Mouse (Mus musculus) neutrophil, adult 5-6 weeks (primary cell): Measurements from ENCODE around the gene St5. TPM values are rescaled to one million over a fixed set of nuclear protein-coding genes. Genes with fewer than 3 reads are reported as not detected.

ENCODE experiments used
- ATAC-seq: fragments of 151-379, 151-347 bp; 2 replicates; pipeline ENCODE4 v1.8.0; 2017; ENCODE audit warnings: mild to moderate bottlenecking, moderate TSS enrichment; ENCODE audit not compliant: insufficient number of reproducible peaks, poor library complexity, low FRiP score, severe bottlenecking; ENCODE audit errors: extremely low read depth
- total RNA-seq: library from RNA; stranded (forward); fragments of 200-1000 nt; gene quantifications from 2 replicates; pipeline ENCODE4 v1.2.3, GENCODE M21; 2017

The St5 gene
- total RNA-seq, 1 experiment from 2014 or later: not detected

DNA sequence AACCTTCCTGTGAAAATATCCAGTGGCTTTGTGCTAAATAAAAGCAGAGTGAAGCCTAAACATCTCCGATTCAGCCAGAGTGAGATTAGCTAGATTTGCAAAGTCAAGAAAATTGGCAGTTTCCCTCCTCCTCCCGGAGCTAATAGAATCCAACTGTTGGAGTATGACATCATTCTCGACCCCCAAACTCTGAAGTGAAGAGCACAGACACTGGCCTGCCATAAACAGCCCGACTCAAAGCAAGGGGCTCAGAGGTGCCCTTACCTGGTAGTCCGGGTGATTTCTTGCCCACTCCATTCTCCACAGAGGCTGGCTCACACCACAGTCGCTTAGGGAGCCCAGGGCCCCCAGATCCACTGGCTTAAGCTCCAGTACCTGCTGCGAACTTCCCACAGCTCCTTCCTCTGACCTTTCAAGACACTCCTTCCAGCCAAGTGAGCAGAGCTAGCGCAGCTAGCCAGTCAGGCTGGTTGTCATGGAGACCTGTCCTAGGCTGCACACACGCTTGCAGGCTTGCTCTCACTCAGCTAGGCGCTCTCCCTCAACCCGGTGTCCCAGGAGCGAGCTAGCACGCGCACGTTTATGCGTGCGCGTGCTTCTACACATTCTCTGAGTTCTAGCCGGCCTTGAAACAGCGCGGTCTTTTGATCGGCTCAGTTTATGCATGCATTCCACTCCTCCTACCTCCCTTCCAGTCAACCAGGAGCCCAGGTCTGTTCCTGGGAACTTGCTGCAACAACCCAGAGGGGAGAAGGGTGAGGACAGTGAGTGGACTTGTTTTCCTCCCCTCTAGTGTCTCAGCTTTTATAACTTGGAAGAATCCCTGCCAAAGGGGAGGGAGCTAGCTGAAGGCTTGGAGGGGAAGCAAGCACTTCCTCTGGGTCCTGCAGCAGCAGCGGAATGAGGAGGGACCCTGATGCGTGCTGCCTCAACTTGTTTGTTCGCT is 87.1 kb downstream of the St5 start:
- ATAC-seq: no peak

DNA sequence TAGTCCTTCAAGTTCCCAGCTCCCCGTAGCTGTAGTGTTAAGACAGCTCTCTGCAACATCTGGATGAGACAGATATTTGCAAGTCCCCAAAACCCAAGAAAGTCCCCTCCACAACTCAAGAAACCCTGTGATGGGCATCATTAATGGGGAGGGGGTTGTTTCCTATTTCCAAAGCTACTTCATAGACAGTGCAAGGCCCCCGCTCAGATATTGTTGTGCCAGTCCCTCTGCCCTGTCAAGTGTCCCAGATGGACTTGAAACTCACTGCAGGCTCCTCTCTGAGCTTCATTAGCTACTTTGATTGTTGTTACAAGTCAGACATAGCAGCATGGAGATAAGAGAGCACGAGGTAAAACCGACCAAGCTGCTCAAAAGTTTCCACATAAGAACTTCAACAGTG is 87.8 kb downstream of the St5 start:
- no peak for ATAC-seq

- ATAC-seq: no peak
These were observed 88.5 kb downstream of the St5 start for GRCm38 (mm10) chr7:109614939-109615338.

DNA sequence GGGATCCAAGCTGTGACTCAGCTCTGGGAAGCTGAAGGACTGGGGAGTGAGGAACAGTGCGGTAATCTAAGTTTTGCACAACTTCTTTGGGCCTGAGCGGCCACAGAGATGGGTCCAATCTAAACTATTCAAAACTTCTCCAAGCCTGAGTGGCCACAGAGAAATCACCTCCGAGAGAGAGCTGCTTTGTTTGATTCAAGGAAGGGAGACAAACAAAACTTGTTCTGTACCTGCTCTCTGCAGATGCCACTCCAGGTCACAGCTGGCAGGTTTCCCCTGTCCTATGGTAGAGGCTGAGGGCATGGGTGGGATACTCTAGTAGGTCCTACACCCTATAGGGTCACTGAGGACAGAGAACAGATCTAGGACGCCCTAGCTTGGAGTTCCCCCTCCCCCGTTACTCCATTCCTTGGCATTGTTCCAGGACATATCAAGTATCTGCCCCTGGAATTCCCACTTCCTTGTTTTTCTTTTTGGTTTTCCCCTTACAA is 89.8 kb downstream of the St5 start:
- ATAC-seq: no peak

GRCm38 (mm10) chr7:109613051-109613450 is 90.4 kb downstream of the St5 start:
- no peak for ATAC-seq

- no peak for ATAC-seq
These were observed 90.9 kb downstream of the St5 start for GRCm38 (mm10) chr7:109612531-109612930.

DNA sequence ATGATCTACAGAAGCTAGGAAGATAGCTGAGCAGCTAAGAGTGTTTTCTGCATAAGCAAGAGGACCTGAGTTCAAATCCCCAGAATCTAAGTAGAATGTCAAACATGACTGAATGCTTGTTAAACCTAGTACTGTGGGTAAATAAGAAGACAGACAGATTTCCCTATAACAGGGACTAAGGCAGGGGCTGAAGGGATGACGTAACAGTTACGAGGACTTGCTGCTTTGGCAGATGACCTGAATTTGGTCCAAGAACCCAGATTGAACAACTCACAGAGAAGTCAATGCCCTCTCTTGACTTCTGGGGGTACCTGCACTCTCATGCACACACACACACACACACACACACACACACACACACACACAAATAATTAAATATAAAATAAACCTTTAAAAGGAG is 93.1 kb downstream of the St5 start:
- no peak for ATAC-seq

DNA sequence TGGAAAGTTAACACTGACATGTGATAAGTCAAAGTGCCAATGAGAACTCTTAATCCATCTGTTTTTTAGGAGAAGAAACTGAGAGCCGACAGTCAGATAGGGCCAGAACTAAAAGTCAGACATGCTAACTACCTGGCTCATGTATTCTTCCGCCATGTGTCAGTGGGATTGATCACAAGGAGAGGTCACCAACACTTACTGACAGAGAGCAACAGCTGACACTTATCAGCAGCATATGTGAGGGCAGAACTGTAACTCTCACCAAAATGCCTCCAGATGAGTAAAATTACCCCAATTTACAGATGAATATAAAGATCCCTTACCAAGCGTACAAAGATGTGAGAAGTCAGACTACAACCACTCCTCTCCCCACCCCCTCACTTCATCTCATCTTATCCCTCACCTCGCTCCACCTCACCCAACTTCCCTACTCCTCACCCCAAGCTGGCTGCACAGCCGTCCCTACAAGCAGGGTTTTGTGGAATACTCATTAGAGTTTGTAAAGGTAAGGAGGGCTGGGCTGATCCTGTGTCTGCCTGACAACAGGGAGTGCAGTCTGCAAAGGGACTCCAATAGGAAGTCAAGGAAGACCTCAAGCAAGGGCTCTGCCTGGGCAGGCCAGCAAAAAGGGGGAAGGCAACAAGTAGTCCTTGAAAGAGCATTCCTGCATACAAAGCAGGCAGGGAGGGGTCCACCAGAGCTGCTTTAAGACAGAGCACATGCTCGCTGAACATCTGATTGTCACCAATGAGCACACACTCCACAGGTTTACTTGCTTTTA is 93.7 kb downstream of the St5 start:
- ATAC-seq: no peak

DNA sequence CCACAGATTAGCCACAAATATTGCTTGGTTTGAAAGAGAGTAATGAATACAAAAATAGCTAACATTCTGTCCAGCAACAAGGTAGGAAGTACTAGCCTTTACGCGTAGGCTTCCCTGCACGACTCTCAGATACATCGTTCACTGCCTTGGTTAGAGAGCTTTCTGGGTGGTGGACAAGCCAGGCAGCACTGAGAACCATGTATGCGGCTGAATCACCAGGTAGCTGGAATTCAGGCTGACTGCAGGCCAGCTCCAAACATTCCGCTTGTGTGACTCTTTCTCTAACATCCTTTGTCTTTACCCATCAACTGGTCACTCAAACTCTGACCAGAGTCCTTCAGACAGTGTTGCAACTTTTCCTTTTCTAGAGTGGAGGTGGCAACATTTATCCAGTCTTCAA is 94.6 kb downstream of the St5 start:
- no peak for ATAC-seq

GRCm38 (mm10) chr7:109606994-109607610 is 96.3 kb downstream of the St5 start:
- ATAC-seq: no peak

GRCm38 (mm10) chr7:109602562-109602961 is 100.8 kb downstream of the St5 start:
- no peak for ATAC-seq

GRCm38 (mm10) chr7:109602022-109602421 is 101.4 kb downstream of the St5 start:
- ATAC-seq: no peak

- ATAC-seq: no peak
These were observed 102.7 kb downstream of the St5 start for GRCm38 (mm10) chr7:109600702-109601101.

DNA sequence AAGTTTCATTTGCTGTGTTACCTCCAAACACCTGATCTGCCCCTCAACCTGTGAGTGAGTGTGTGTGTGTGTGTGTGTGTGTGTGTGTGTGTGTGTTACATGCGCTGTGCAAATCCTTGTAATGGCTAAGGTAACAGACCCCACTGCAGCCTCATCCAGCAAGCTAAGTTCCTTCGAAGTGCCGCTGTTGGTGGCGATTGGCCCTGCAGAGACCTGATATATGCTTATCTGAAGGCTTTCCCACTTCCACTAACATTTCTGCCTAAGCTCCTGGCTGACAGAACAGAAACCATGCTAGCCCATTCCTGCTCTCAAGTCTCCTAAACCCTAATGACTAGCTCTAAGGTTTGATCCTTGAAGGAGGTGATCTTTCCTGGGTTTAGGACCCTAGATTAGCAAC is 103.4 kb downstream of the St5 start:
- ATAC-seq: no peak

DNA sequence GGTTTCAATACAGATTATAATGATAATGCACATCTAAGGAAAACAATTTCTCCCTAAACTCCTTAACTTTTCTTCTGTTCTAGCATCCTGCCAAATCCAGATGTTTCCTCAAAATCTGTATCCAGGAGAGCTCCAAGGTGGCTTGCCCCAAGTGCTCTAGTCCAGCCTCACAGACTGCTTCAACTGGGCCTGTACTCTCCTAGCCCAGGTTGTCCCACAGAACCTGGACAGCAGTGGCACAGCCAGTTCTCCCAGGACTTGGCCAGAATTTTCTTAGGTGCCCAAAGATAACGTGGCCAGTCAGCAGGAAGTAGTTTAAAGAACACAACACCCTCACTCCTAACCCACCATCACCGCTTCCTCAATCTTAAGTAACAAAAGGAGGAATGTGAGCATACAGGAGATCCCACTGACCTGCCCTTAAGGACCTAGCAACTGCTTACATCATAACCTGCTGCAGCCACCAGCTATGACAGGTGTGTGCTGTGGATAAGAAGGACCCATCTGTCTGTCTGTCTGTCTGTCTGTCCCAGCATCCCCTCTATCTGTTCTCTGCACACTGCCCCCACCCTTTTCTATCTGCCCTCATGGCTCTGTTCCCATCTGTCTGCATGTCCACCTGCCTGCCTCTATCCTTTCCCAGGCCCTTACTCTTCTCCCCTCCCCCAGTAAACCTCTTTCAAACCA is 108.4 kb downstream of the St5 start:
- no peak for ATAC-seq

DNA sequence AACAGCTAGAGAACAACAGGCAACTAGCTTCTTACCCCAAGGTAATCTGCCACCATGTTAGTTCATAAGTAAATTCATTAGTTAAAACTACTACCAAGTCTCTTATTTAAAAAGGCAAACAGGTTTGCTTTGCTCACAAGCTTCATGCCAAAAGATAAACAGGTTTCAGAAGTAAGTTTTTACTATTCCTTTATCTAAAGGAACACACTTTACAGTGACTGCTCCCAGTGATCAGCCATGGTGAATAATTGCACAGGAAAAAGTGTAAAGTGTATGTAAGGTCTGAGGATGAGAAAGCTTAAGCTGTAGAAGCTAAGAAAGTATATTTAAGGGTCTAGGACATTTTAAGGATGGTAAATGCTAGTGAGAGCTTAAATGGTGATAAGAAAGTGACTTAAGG is 109.4 kb downstream of the St5 start:
- no peak for ATAC-seq

GRCm38 (mm10) chr7:109592184-109592583 is 111.2 kb downstream of the St5 start:
- ATAC-seq: no peak

- ATAC-seq: no peak
These were observed 112.8 kb downstream of the St5 start for GRCm38 (mm10) chr7:109590576-109590975.

GRCm38 (mm10) chr7:109588990-109589389 is 114.4 kb downstream of the St5 start:
- no peak for ATAC-seq
